Mouse (Mus musculus): ENCODE results near the gene Gm4969. TPM values are rescaled to one million over a fixed set of nuclear protein-coding genes. Genes with fewer than 3 reads are reported as not detected.

Gm4969 gene
- polyA plus RNA-seq, 1 experiment = 5.9 TPM

DNA sequence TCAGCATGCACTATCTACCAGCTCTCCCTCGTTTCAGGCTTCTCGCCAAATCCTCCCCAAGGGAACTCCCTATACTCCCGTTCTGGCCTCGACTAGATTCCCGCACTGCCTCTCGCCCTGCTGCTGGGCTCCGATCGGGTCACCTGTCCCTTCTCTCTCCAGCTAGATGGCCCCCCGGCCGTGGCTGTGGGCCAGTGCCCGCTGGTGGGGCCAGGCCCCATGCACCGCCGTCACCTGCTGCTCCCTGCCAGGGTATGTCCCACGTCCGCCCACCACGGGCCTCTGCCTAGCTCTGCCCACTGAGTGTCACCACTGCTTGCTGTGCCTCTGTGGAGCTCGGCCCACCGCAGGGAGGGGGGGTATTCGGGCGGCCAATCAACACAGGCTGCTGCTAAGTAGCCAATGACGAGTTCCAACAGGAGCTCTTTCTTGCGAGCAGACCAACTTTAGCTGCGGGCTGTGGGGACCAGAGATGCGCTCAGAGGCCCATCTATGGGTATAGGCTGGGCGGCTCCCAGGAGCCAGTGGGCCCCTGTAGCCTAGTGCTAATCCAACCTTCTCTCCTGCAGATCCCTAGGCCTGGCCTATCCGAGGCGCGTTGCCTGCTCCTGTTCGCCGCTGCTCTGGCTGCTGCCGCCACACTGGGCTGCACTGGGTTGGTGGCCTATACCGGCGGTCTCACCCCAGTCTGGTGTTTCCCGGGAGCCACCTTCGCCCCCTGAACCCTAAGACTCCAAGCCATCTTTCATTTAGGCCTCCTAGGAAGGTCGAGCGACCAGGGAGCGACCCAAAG, 25.6 kb downstream of the Gm4969 start:
- DNase-seq (ENCODE audit: low read depth) = peak; percentile 92
- TF ChIP-seq POLR2A (IDR thresholded peaks at IDR 0.05; ENCODE audit: borderline replicate concordance, extremely low read depth, insufficient read depth, insufficient read length, poor library complexity, severe bottlenecking) (0 out of 2 replicates have a peak, but pooled peaks have one; percentile 5), CTCF (IDR thresholded peaks at IDR 0.05; ENCODE audit: borderline replicate concordance, extremely low read depth, insufficient read depth, insufficient read length) (no peak)

DNA sequence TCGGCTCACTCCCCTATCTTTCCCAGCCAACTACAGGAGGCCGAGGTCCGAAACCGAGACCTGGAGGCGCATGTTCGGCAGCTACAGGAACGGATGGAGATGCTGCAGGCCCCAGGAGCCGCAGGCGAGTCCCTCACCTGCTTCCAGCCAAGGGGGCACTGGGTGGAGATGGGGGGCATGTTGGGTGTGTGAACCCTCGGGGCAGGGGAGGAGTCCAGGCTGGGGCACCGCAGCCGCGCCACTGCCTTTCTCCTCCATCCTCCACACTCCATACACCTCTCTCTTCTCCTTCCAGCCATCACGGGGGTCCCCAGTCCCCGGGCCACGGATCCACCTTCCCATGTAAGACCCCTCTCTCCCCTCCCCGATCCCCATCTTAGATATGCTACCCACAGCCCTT, 26.3 kb downstream of the Gm4969 start:
- no peak for TF ChIP-seq CTCF (IDR thresholded peaks at IDR 0.05; ENCODE audit: borderline replicate concordance, extremely low read depth, insufficient read depth, insufficient read length)
- no peak for TF ChIP-seq POLR2A (IDR thresholded peaks at IDR 0.05; ENCODE audit: borderline replicate concordance, extremely low read depth, insufficient read depth, insufficient read length, poor library complexity, severe bottlenecking)

DNA sequence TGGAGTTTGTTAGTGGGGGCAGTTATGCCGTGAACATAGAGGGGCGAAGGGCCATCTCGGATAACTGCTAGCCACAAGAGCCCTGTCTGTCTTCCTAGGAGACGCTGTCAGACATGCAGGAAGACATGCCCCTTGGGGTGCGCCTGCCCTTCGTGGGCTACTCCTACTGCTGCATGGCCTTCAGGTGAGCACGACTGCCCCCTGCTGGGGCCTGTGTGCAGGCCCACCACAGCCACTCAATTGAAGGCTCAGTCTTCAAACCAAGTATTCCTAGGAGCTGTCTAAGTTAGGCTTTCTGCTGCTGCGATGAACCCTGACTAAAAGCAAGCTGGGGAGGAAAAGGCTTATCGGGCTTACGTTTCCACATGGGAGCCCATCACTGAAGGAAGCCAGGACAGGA, 29.4 kb downstream of the Gm4969 start:
- TF ChIP-seq CTCF (IDR thresholded peaks at IDR 0.05; ENCODE audit: borderline replicate concordance, extremely low read depth, insufficient read depth, insufficient read length) (peak; percentile 85), POLR2A (IDR thresholded peaks at IDR 0.05; ENCODE audit: borderline replicate concordance, extremely low read depth, insufficient read depth, insufficient read length, poor library complexity, severe bottlenecking) (no peak)
- peak; percentile 69 for DNase-seq (ENCODE audit: low read depth)

More for the DNA sequence above, 26.3 kb downstream of the Gm4969 start:
- no peak for DNase-seq (ENCODE audit: low read depth)

DNA sequence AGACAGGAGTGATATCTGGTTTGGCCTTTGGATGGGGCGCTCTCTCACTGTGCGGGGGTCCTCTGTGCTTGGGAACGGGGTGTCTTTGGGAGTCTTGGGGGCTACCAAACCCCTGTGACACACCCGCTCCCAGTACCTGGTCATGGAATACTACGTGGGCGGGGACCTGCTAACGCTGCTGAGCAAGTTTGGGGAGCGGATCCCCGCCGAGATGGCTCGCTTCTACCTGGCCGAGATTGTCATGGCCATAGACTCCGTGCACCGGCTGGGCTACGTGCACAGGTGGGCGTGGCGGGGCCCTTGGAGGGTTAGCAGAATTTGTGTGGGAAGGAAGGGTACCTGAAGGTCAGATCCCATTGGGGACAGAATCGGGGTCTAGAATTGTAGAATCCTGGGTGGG, 31.4 kb downstream of the Gm4969 start:
- TF ChIP-seq POLR2A (IDR thresholded peaks at IDR 0.05; ENCODE audit: borderline replicate concordance, extremely low read depth, insufficient read depth, insufficient read length, poor library complexity, severe bottlenecking) = no peak
- TF ChIP-seq CTCF (IDR thresholded peaks at IDR 0.05; ENCODE audit: borderline replicate concordance, extremely low read depth, insufficient read depth, insufficient read length) = no peak
- no peak for DNase-seq (ENCODE audit: low read depth)

DNA sequence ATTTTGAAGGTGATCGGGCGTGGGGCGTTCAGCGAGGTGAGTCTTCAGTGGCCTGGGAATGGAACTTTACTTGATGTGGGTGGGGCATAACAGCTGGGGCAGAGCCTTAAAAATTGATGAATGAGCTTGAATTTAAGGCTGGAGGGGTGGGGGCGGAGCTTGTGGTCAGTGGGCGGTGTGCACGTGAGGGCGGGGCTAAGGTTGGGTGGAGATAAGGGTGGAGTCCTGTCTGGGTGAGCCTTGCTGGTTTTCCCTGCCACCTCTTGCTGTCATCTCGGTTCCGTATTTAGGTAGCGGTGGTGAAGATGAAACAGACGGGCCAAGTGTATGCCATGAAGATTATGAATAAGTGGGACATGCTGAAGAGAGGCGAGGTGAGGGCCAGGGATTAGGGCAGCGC, 32.1 kb downstream of the Gm4969 start:
- DNase-seq (ENCODE audit: low read depth) = peak; percentile 29
- TF ChIP-seq CTCF (IDR thresholded peaks at IDR 0.05; ENCODE audit: borderline replicate concordance, extremely low read depth, insufficient read depth, insufficient read length) (no peak), POLR2A (IDR thresholded peaks at IDR 0.05; ENCODE audit: borderline replicate concordance, extremely low read depth, insufficient read depth, insufficient read length, poor library complexity, severe bottlenecking) (no peak)

DNA sequence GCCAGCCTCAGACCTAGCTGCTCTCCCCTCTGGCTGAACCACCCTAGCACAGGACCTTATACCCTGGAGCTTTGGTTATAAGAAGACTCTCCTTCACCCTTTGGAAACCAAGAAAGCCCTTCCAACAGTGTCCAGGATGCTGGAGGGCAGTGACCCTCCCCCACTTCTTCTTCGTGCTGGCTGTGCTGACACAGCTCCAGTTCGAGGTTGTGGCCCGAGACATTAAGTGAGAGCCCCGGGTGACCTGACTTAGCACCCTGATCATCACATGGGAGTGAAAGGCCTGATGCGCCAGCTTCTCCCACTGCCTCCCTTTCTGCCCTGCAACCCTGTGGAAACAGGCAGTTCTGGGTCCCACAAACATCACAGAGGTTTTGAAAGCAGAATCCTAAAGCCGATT, 32.7 kb downstream of the Gm4969 start:
- no peak for TF ChIP-seq POLR2A (IDR thresholded peaks at IDR 0.05; ENCODE audit: borderline replicate concordance, extremely low read depth, insufficient read depth, insufficient read length, poor library complexity, severe bottlenecking)
- TF ChIP-seq CTCF (IDR thresholded peaks at IDR 0.05; ENCODE audit: borderline replicate concordance, extremely low read depth, insufficient read depth, insufficient read length) = no peak
- DNase-seq (ENCODE audit: low read depth) = no peak

DNA sequence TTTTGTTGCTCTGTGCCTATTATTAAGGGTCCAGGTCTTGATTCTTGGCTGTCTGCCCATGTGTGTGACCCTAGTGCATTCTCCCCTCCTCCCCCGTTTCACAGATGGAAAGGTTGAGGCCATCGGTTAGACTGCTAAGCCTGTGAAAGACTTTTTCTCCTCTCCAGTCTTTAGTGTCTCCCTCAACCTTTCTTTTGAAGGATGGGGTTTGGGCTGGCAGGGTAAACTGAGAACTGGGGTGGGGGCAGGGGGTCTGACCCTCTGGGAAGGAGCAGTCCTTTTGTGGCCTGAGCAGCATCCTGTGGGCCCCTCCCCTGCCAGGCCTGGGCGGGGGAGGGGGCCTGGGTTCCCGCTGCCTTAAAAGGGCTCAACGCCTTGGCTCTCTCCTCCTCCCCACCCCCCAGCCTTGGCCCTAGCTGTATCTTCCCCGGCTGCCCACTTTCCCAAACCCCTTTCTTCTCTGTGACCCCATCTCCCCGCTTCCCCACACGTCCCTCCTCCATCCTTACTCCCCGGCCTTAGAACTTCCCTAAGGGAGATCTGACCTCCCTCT, 33.2 kb downstream of the Gm4969 start:
- DNase-seq (ENCODE audit: low read depth) = no peak
- TF ChIP-seq POLR2A (IDR thresholded peaks at IDR 0.05; ENCODE audit: borderline replicate concordance, extremely low read depth, insufficient read depth, insufficient read length, poor library complexity, severe bottlenecking) (no peak), CTCF (IDR thresholded peaks at IDR 0.05; ENCODE audit: borderline replicate concordance, extremely low read depth, insufficient read depth, insufficient read length) (no peak)

DNA sequence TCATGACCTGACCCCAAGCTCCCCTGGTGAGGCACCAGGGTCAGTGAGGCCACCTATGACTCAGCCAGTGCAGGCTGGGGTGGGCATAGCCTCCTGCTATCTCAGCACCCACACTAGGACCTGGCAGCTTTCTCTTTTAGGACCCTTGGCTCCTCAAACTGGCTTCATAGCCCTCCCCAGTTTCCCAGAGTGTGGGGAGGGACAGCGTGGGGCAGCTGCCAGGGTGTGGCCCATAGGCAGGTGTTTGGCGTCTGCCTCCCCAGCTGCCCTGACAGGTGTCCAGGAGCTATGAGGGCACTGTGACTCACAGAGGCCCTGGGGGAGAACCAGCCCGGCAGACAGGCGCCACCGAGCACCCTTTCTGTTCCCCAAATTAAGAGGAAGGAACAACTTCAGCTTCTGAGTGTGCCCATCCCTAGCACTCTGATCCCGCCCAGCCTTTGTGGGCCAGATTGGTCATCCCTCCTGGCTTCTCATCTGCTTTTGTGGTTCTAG, 33.8 kb downstream of the Gm4969 start:
- no peak for TF ChIP-seq POLR2A (IDR thresholded peaks at IDR 0.05; ENCODE audit: borderline replicate concordance, extremely low read depth, insufficient read depth, insufficient read length, poor library complexity, severe bottlenecking)
- no peak for TF ChIP-seq CTCF (IDR thresholded peaks at IDR 0.05; ENCODE audit: borderline replicate concordance, extremely low read depth, insufficient read depth, insufficient read length)
- DNase-seq (ENCODE audit: low read depth) = no peak

DNA sequence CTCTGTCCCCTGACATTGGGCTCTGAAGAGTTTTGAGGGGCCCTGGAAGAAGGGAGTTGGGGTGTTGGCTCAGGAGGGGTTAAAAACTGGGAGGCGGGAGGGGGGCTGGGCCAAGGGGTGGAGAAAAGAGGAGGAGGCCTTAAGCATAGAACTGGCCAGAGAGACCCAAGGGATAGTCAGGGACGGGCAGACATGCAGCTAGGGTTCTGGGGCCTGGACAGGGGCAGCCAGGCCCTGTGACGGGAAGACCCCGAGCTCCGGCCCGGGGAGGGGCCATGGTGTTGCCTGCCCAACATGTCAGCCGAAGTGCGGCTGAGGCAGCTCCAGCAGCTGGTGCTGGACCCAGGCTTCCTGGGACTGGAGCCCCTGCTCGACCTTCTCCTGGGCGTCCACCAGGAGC, 34.5 kb downstream of the Gm4969 start, which contains the start of gene Dmpk:
Gene Dmpk, plus strand, starts transcription at position 149 of the 400 bp plus-strand sequence.
- DNase-seq (ENCODE audit: low read depth) = no peak
- TF ChIP-seq CTCF (IDR thresholded peaks at IDR 0.05; ENCODE audit: borderline replicate concordance, extremely low read depth, insufficient read depth, insufficient read length) = no peak

DNA sequence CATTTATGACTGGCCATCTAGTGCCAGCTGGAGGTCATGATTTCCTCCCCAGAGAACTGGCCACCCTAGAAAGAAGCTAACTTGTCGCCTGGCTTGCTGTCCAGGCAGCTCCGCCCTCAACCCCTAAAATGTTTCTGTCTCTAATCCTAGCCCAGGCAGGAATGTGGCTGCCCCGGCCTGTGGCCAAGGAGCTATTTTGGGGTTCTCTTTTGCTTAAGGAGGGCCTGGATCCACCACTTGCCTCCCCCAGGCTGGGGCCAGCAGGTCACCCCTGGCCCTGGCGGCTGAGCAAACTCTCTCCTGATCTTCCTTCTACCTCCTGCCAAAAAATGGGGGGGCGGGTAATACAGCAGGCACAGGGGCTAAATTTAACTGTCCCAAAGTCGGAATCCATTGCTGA, 35.1 kb downstream of the Gm4969 start:
- DNase-seq (ENCODE audit: low read depth) = no peak
- TF ChIP-seq POLR2A (IDR thresholded peaks at IDR 0.05; ENCODE audit: borderline replicate concordance, extremely low read depth, insufficient read depth, insufficient read length, poor library complexity, severe bottlenecking) (no peak), CTCF (IDR thresholded peaks at IDR 0.05; ENCODE audit: borderline replicate concordance, extremely low read depth, insufficient read depth, insufficient read length) (no peak)

DNA sequence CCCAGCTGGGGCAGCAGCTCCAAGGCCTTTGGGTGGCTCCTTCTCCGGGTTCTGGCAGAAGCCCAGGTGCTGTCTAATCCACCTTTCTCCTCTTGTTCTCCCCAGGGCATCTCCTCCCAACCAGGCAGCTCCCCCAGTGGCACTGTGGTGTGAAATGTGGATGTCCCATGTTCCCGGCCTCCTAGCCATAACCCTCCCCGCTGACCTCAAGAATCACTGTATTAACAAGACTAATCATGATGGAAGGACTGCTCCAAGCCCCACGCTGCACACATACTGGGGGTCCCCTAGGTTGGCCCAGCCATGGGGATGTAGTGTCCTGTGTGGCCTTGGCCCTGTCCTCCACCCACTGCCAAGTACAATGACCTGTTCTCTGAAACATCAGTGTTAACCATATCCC, 36.0 kb downstream of the Gm4969 start:
- TF ChIP-seq POLR2A (IDR thresholded peaks at IDR 0.05; ENCODE audit: borderline replicate concordance, extremely low read depth, insufficient read depth, insufficient read length, poor library complexity, severe bottlenecking) = no peak
- TF ChIP-seq CTCF (IDR thresholded peaks at IDR 0.05; ENCODE audit: borderline replicate concordance, extremely low read depth, insufficient read depth, insufficient read length) = no peak

More for the DNA sequence above, 36.0 kb downstream of the Gm4969 start:
- DNase-seq (ENCODE audit: low read depth) = no peak

Measured in brain, embryonic 14.5 days (tissue).